Mouse (Mus musculus) pancreas, adult 10 weeks (tissue): ENCODE results near the gene Cdc73. TPM values are rescaled to one million over a fixed set of nuclear protein-coding genes. Genes with fewer than 3 reads are reported as not detected.

Source experiments
- polyA plus RNA-seq: library from polyadenylated mRNA; stranded (reverse); fragments of 350-450 nt; fragmentation: Illumina TruSeq; extraction: RNeasy Lipid Tissue Mini Kit (QIAGEN cat#74804); gene quantifications from one replicate; pipeline ENCODE4 v1.2.3, GENCODE M21; 2015; ENCODE audit warnings: low read depth, low replicate concordance; ENCODE audit not compliant: insufficient read depth

Gene Cdc73
- polyA plus RNA-seq: 8.4 TPM

GRCm38 (mm10) chr1:143702741-143703262 lies at the start of gene Cdc73:
Gene Cdc73 (minus strand): TSS chr1:143702893.

GRCm38 (mm10) chr1:143716038-143716437 lies 13.3 kb upstream of the Cdc73 start, which contains the start of gene Glrx2:
Gene Glrx2 (plus strand): TSS chr1:143716338.

GRCm38 (mm10) chr1:143640650-143641407 lies 61.9 kb downstream of the Cdc73 start, which contains the start of gene B3galt2:
Gene B3galt2 (plus strand): TSS chr1:143640664.

Other genes with a start within 250 kb of the Cdc73 start
- 0.50 TPM for gene B3galt2, start 62.2 kb downstream of the Cdc73 start, polyA plus RNA-seq
- 14.0 TPM for gene Glrx2, start 13.4 kb upstream of the Cdc73 start, polyA plus RNA-seq
- gene Trove2, start 74.2 kb upstream of the Cdc73 start, polyA plus RNA-seq: 2.2 TPM
- 14.4 TPM for gene Uchl5, start 74.4 kb upstream of the Cdc73 start, polyA plus RNA-seq